Mouse (Mus musculus) midbrain, embryonic 12.5 days (tissue): ENCODE measurements at regions not wholly inside any gene's neighbourhood (a gene's known extent, or its start where the extent isn't known, plus 50 kb on each side); places are given as distances from the start of the nearest gene placed in this dataset.

ENCODE experiments used
- ATAC-seq: fragments of 200-750 bp; cut with Nextera tagmentation; 2 replicates; pipeline ENCODE4 v1.8.0; 2017; ENCODE audit warnings: low read depth, moderate TSS enrichment, moderate library complexity; ENCODE audit not compliant: low FRiP score
- H3K27ac ChIP-seq: fragments of 300-500 bp; sonication (generic); replicated peaks from 2 replicates; pipeline ENCODE4 v1.5.1; 2016; ENCODE audit warnings: mild to moderate bottlenecking
- H3K27me3 ChIP-seq: fragments of 300-500 bp; sonication (generic); 2 replicates; pipeline ENCODE4 v1.6.1; 2016; ENCODE audit warnings: mild to moderate bottlenecking
- H3K36me3 ChIP-seq: fragments of 300-500 bp; sonication (generic); 2 replicates; pipeline ENCODE4 v1.6.1; 2016
- H3K4me1 ChIP-seq: fragments of 300-500 bp; sonication (generic); 2 replicates; pipeline ENCODE4 v1.6.1; 2016
- H3K4me2 ChIP-seq: fragments of 300-500 bp; sonication (generic); replicated peaks from 2 replicates; pipeline ENCODE4 v1.6.1; 2016; ENCODE audit warnings: mild to moderate bottlenecking, moderate library complexity
- H3K4me3 ChIP-seq: fragments of 300-500 bp; sonication (generic); 2 replicates; pipeline ENCODE4 v1.5.1; 2016; ENCODE audit warnings: mild to moderate bottlenecking
- H3K9ac ChIP-seq: fragments of 300-500 bp; sonication (generic); replicated peaks from 2 replicates; pipeline ENCODE4 v1.6.1; 2016; ENCODE audit warnings: mild to moderate bottlenecking, moderate library complexity
- H3K9me3 ChIP-seq: fragments of 300-500 bp; sonication (generic); 2 replicates; pipeline ENCODE4 v1.6.1; 2016; ENCODE audit warnings: mild to moderate bottlenecking
- WGBS: fragments of 180-500 bp; shearing (Covaris S2); methylation state at CpG from one replicate; pipeline ENCODE4 v1.1.7; 2016; 5-methylcytosine and 5-hydroxymethylcytosine counted together

DNA sequence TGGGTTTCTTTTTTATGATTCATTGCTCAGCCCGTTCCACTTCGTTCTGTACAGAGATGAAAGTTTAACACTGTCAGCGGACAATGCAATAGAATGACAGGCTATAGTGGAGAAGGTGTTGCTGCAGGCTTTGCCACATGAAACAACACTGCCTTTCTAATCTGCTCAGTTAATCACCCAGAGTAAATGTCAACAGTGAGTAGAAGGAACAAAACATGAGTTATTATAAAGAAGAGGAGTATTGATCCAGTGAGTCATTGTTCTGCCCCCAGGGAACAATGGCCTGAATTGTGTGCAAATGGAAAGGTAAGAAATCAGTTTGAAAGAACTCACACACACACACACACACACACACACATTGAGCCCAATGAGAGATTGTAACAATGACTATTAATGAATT is 118.2 kb downstream of the Qrsl1 start:
- H3K4me2 ChIP-seq, result no peak overlapping the region
- H3K4me3 ChIP-seq, result no peak overlapping the region
- no peaks in the 10 kb centered on the region for H3K4me1 ChIP-seq
- no peak overlapping the region for H3K27ac ChIP-seq
- H3K9me3 ChIP-seq, result peaks cover 9% of the 10 kb centered on the region
- no peak for ATAC-seq
- no peaks in the 10 kb centered on the region for H3K27me3 ChIP-seq
- 91% methylated on average over 3 of the region's 3 CpGs for WGBS
- no peaks in the 10 kb centered on the region for H3K36me3 ChIP-seq
- no peak overlapping the region for H3K9ac ChIP-seq

DNA sequence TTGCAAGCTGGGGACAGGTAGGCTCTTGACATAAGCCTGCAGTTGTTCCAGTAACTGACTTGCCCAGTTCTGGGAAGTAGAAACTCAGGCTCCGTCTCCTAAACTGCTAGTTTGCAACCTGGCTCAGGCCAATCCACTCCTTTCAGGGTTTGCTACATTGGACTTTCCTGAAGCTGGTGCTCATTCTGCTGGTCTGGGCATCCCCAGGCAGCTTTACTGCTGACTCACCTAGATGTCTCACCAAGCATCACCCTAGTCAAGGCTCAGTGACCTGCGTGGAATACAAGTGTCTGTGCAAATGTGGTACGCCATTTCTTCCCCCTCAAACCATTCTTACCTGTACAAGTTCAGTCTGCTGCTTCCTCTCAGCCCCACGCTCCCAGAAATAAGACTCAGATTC is 110.8 kb downstream of the Qrsl1 start:
- Histone ChIP-seq H3K27me3 (no peaks in the 10 kb centered on the region), H3K9ac (no peak overlapping the region), H3K4me2 (no peak overlapping the region), H3K9me3 (no peaks in the 10 kb centered on the region), H3K27ac (no peak overlapping the region), H3K4me1 (no peaks in the 10 kb centered on the region), H3K36me3 (no peaks in the 10 kb centered on the region), H3K4me3 (no peak overlapping the region)
- WGBS, result 83% methylated on average over 4 of the region's 4 CpGs
- no peak for ATAC-seq

DNA sequence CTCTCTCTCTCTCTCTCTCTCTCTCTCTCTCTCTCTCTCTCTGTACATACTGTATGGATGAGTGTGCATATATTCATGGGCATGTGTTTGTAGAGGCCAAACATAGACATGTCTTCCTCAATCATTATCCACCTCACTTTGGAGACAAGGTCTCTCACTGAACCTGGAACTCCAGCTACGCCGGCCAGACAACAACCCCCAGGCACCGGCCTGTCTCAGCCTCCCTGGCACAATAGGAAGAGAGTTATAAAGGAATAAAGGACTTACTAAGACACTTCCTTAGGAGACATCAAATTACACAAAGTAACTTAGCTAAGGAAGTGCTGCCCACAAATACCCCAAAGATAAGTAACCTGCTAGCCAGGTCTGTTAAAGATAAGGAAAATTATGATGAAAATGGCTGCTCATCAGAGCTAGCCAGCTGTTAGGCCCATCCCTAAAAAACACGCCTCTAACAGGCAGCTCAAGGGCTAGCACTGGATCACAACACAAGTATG is 110.0 kb downstream of the Qrsl1 start:
- Histone ChIP-seq H3K4me2 (no peak overlapping the region), H3K27ac (no peak overlapping the region), H3K27me3 (no peaks in the 10 kb centered on the region), H3K9ac (no peak overlapping the region), H3K36me3 (no peaks in the 10 kb centered on the region), H3K4me1 (no peaks in the 10 kb centered on the region), H3K4me3 (no peak overlapping the region), H3K9me3 (no peaks in the 10 kb centered on the region)
- 89% methylated on average over 4 of the region's 4 CpGs for WGBS
- ATAC-seq, result no peak

DNA sequence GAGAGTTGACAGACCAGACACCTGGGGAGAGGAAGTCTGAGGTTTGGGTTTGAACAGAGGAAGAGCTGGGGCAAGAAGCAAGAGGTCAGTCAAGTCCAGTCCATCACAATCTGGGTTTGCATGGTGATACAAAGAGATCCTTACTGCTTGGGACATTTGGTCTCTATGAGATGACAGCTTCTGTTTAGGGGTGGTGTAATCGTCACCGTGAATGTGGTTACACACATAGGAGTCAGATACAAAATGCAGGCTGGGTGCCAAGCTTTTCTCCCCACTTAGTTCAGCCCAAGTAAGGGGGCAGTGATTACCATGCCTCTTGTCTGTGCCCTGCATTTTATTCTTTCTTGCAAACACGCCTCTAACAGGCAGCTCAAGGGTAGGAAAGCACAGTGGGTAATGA is 108.9 kb downstream of the Qrsl1 start:
- Histone ChIP-seq H3K27me3 (no peaks in the 10 kb centered on the region), H3K27ac (no peak overlapping the region), H3K36me3 (no peaks in the 10 kb centered on the region), H3K4me3 (no peak overlapping the region), H3K4me1 (no peaks in the 10 kb centered on the region), H3K9ac (no peak overlapping the region), H3K9me3 (no peaks in the 10 kb centered on the region), H3K4me2 (no peak overlapping the region)
- no peak for ATAC-seq
- WGBS, result 85% methylated on average over 3 of the region's 3 CpGs

DNA sequence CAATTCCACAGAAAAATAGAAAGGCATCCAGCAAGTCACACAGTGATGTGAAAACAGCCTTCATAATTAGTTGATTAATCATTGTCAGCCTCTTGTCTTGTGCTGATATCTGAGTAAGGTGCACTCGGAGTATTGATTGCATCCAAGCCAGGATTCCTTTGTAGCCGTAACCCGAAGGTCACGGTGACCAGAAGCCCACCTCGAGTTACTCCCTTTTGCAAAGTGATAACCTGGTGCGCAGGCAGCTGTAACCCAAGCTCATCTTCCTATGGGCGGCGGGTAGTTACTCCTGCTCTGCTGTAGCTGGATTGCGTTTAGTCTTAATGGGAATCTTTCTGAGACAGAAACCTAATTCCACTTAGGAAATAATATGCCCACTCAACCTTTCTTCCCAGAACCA is 107.0 kb downstream of the Qrsl1 start:
- Histone ChIP-seq H3K9ac (no peak overlapping the region), H3K9me3 (no peaks in the 10 kb centered on the region), H3K36me3 (no peaks in the 10 kb centered on the region), H3K27ac (no peak overlapping the region), H3K4me2 (no peak overlapping the region), H3K4me3 (no peak overlapping the region), H3K27me3 (no peaks in the 10 kb centered on the region), H3K4me1 (no peaks in the 10 kb centered on the region)
- no peak for ATAC-seq
- WGBS, result 92% methylated on average over 9 of the region's 9 CpGs

DNA sequence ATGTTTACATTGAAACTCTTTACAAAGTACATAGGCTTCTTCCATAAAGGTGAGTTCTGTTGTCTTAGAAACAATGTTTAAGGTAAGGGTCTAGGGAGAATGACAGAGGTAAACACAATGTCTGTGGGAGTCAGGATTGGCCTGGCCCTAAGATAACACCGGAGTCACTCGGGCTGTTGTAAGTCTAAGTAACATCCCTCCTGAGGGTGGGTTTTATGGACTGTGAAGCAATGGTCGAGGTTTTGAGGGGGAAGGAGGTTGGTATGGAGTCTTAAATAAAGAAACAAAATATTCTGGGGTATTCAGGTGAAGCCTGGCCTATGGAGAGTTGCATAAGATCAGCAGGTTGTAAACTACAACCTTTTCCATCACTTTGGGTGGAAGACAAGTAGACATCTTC is 101.5 kb downstream of the Qrsl1 start:
- no peak overlapping the region for H3K9ac ChIP-seq
- ATAC-seq, result no peak
- no peak overlapping the region for H3K4me3 ChIP-seq
- no peaks in the 10 kb centered on the region for H3K9me3 ChIP-seq
- H3K27me3 ChIP-seq, result no peaks in the 10 kb centered on the region
- no peaks in the 10 kb centered on the region for H3K4me1 ChIP-seq
- 83% methylated on average over 3 of the region's 3 CpGs for WGBS
- no peak overlapping the region for H3K27ac ChIP-seq
- no peaks in the 10 kb centered on the region for H3K36me3 ChIP-seq
- no peak overlapping the region for H3K4me2 ChIP-seq

DNA sequence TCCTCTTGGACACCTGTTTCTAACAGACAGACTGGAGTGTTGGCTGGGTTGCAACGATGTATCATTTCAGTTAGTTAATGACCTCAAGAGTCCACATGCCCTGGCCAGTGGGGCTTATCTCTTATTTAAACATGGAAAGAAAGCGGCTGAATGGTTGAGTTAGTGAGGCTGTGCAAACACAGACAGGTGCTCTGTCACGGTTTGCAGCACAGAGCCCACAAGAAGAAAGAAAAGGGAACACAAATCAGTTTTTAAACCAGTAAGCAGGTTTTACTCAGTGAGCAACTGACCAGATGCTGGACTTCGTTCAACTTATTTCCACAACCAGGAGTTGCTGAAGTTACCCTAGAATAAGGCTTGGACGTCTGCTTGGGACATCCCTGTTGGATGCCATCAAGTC is 86.3 kb downstream of the Qrsl1 start:
- Histone ChIP-seq H3K9me3 (no peaks in the 10 kb centered on the region), H3K27ac (no peak overlapping the region), H3K4me3 (no peak overlapping the region), H3K27me3 (no peaks in the 10 kb centered on the region), H3K36me3 (no peaks in the 10 kb centered on the region), H3K9ac (no peak overlapping the region), H3K4me2 (no peak overlapping the region), H3K4me1 (no peaks in the 10 kb centered on the region)
- 68% methylated on average over 5 of the region's 5 CpGs for WGBS
- ATAC-seq, result no peak

DNA sequence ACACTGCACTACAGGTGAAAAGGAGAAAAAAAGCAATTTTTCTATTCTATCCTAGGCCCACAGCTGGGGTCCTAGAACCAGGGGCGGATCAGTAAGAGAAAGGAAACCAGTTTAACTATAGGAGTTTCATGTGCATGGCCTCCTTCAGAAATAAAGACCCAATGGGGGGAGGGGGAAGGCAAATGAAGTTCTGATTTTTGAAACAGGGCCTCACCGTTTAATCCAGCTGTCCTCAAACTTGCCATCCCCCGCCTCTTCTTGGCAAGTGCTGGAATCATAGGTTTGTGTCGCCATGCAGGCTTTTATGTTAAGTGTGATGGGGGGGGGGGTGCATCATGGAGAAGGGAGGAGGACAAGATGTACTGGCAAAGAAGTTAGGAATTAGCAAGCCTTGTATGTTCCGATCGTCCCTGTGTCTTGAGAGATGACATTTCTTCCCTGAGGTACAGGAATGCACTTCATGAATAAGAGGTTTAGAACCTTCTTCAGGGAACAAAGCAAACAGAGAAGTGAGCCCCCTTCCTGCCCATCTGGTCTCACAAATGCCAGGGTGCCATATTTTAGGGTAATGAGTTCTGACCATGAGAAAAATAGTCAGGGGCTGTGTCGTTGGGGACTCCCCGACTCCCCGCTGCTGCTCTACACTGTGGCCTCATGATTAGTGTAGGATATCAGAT is 83.9 kb downstream of the Qrsl1 start:
- Histone ChIP-seq H3K27ac (no peak overlapping the region), H3K4me2 (no peak overlapping the region), H3K4me1 (no peaks in the 10 kb centered on the region), H3K36me3 (no peaks in the 10 kb centered on the region), H3K9me3 (no peaks in the 10 kb centered on the region), H3K27me3 (no peaks in the 10 kb centered on the region), H3K4me3 (no peak overlapping the region), H3K9ac (no peak overlapping the region)
- WGBS, result 82% methylated on average over 9 of the region's 9 CpGs
- ATAC-seq, result no peak

DNA sequence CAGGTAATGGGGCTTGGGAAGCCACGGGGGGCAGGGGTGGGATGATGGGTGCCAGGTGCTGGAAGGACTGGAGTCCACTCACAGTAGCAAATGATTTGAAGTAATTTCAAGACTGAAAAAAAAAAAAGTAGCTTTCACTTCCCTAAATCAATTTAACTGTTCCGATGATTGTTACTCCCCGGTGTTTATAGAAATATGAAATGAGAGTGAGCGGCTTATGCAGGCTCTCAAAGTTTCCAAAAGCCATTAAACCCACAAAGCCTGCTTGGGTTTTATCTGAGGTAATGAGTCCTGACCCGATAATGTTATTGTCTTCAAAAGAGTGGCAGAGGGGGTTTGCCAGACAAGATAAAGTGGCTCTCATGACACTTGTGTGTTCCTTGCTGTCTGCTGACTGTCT is 82.9 kb downstream of the Qrsl1 start:
- Histone ChIP-seq H3K36me3 (no peaks in the 10 kb centered on the region), H3K4me2 (no peak overlapping the region), H3K27ac (no peak overlapping the region), H3K27me3 (no peaks in the 10 kb centered on the region), H3K4me3 (no peak overlapping the region), H3K4me1 (no peaks in the 10 kb centered on the region), H3K9me3 (no peaks in the 10 kb centered on the region), H3K9ac (no peak overlapping the region)
- no peak for ATAC-seq
- 91% methylated on average over 5 of the region's 5 CpGs for WGBS

DNA sequence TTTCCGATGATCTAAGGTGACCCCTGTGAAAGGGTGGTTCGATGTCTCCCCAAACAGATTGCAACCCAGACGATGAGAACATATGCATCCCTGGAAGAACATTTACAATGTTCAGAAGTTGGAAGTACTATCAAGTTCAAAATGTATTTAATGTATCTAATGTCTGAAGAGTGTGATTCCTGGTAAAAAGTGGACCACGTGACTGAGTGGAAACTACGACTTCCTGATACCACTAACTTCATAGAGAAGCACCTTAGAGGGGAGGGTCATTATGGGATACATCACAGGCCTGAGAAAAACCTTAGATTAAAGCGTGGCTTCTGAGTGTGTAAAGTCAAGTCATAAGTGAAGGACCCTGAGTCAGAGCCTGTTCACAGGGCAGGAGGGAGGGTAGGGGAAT is 82.1 kb downstream of the Qrsl1 start:
- H3K4me3 ChIP-seq, result no peak overlapping the region
- no peak for ATAC-seq
- H3K9me3 ChIP-seq, result no peaks in the 10 kb centered on the region
- 92% methylated on average over 6 of the region's 6 CpGs for WGBS
- no peaks in the 10 kb centered on the region for H3K36me3 ChIP-seq
- no peaks in the 10 kb centered on the region for H3K27me3 ChIP-seq
- H3K4me2 ChIP-seq, result no peak overlapping the region
- no peak overlapping the region for H3K27ac ChIP-seq
- no peaks in the 10 kb centered on the region for H3K4me1 ChIP-seq
- no peak overlapping the region for H3K9ac ChIP-seq

DNA sequence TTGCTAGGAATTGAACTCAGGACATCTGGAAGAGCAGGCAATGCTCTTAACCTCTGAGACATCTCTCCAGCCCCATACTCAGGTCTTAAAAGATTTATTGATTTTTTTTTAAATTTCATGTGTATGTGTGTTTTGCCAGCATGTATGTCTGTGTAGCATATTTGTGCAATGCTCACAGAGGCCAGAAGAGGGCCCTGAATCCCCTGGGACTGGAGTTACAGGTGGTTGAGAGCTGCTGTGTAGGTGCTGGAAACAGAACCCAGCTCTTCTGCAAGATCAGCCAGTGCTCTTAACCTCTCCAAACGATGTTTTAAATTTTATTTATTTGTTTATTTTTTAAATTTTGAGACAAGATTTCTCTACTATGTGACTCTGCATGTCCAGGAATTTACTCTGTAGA is 78.9 kb downstream of the Qrsl1 start:
- Histone ChIP-seq H3K36me3 (no peaks in the 10 kb centered on the region), H3K9ac (no peak overlapping the region), H3K27ac (no peak overlapping the region), H3K27me3 (no peaks in the 10 kb centered on the region), H3K4me2 (no peak overlapping the region), H3K4me1 (no peaks in the 10 kb centered on the region), H3K9me3 (0 out of 2 replicates have a peak, but pooled peaks cover 2% of the 10 kb centered on the region), H3K4me3 (no peak overlapping the region)
- WGBS, result 65% methylated on average over 1 of the region's 1 CpGs
- no peak for ATAC-seq

DNA sequence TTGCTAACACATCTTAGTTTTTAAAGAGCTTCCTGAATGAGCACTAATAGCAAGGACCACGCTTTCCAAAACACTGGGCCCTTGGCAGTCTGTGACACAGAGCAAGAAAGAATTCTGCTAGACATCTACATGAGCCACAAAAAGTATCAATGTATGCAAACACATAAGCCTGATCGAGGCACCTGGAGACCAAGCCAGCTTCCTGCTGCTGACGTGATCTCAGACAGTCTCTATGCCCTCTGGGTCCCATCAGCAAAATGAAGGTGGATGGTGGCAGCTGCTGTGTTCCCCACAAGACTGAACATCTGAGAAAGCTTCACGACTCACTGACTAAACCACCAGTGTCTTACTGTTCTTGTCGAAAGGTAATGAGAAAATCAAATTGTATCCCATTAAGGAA is 77.5 kb downstream of the Qrsl1 start:
- H3K36me3 ChIP-seq, result no peaks in the 10 kb centered on the region
- H3K9ac ChIP-seq, result no peak overlapping the region
- no peak overlapping the region for H3K4me2 ChIP-seq
- WGBS, result 87% methylated on average over 5 of the region's 5 CpGs
- H3K4me3 ChIP-seq, result no peak overlapping the region
- H3K27me3 ChIP-seq, result no peaks in the 10 kb centered on the region
- H3K4me1 ChIP-seq, result no peaks in the 10 kb centered on the region
- 0 out of 2 replicates have a peak, but pooled peaks cover 2% of the 10 kb centered on the region for H3K9me3 ChIP-seq
- no peak overlapping the region for H3K27ac ChIP-seq
- no peak for ATAC-seq
